Mouse (Mus musculus): ENCODE results near the gene Sprn. TPM values are rescaled to one million over a fixed set of nuclear protein-coding genes. Genes with fewer than 3 reads are reported as not detected.
A peak's percentile ranks its signal among the peaks of the same experiment; 100 is the strongest.

Gene Sprn
- polyA plus RNA-seq, 1 experiment from 2014 or later: 7.8 TPM

DNA sequence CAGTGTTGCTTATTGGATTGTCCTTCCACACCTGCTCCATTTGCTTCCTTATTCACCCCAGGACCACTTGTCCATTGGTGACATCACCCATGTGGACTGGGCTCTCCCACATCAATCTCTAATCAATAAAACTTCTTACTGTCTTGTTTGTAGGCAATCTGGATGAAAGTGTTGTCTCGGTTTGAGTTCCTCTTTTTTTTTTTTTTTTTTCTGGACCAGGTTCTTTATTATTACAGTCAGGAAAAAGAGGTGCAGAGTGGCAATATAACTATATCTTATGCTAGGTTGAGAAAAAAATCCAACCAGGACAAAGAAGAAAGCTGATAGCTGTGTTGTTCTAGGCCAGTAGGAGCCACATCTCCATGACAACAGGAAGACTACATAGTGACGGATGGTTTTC, 26.0 kb upstream of the Sprn start:
- Histone ChIP-seq H3K4me3 (replicated peaks) (no peak overlapping the region), H3K36me3 (no peaks in the 10 kb centered on the region), H3K9me3 (no peaks in the 10 kb centered on the region), H3K4me1 (replicated peaks) (no peaks in the 10 kb centered on the region), H3K9ac (replicated peaks) (no peak overlapping the region), H3K27me3 (0 out of 2 replicates have a peak, but pooled peaks cover 3% of the 10 kb centered on the region), H3K27ac (no peak overlapping the region), H3K4me2 (replicated peaks) (no peak overlapping the region)
- WGBS: 77% methylated on average over 2 of the region's 2 CpGs
- ATAC-seq: no peak

DNA sequence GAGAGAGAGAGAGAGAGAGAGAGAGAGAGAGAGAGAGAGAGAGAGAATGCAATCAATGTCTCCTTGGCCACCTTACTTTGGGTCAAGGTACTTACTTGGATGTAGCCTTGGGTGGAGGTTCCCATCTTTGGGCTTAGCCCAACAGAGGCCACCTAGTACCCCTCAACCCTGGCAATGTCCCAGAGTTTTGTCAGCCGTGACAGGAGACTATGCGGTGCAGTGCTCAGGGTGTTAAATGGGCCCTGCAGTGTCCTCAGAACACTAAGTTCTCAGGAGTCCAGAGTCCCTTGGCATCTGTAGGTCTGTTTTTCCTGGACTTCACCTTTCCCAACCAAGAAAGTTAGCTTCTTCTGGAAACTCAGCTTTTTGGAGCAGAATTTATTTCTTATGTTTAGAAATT, 24.5 kb upstream of the Sprn start:
- Histone ChIP-seq H3K9me3 (no peaks in the 10 kb centered on the region), H3K4me3 (replicated peaks) (no peak overlapping the region), H3K4me2 (replicated peaks) (no peak overlapping the region), H3K9ac (replicated peaks) (no peak overlapping the region), H3K27ac (no peak overlapping the region), H3K36me3 (no peaks in the 10 kb centered on the region), H3K27me3 (0 out of 2 replicates have a peak, but pooled peaks cover 3% of the 10 kb centered on the region), H3K4me1 (replicated peaks) (no peaks in the 10 kb centered on the region)
- 91% methylated on average over 2 of the region's 2 CpGs for WGBS
- no peak for ATAC-seq

DNA sequence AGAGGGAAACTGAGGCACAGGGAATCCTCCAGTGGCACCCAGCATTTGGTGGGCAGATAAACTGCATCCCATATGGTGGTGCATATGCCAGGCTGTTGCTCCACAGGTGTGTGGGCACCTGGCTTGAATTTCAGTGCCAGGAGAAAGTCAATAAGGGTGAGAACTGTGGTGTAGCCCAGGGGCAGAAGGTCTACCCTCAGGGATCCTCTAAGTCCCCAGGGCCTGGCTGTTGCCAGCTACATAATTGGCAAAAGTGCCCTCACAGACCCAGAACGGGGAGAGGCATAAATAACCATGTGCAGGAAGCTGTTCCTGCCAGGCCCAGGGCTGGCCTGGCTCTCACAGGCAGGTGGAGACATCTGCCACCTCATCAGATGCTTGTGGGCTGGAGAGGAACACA, 18.3 kb upstream of the Sprn start, which contains the start of gene Olfr523:
Gene Olfr523, plus strand, starts transcription at position 282 of the 400 bp plus-strand sequence.
- Histone ChIP-seq H3K27ac (no peak within 1 kb of the TSS), H3K4me2 (replicated peaks) (no peak within 1 kb of the TSS), H3K4me1 (replicated peaks) (no peaks in the 10 kb centered on the region), H3K4me3 (replicated peaks) (no peak within 1 kb of the TSS), H3K9me3 (no peaks in the 10 kb centered on the region), H3K27me3 (0 out of 2 replicates have a peak, but pooled peaks cover 3% of the 10 kb centered on the region), H3K36me3 (no peaks in the 10 kb centered on the region), H3K9ac (replicated peaks) (no peak within 1 kb of the TSS)
- no peak for ATAC-seq
- WGBS: 44% methylated on average over 1 of the region's 1 CpGs

DNA sequence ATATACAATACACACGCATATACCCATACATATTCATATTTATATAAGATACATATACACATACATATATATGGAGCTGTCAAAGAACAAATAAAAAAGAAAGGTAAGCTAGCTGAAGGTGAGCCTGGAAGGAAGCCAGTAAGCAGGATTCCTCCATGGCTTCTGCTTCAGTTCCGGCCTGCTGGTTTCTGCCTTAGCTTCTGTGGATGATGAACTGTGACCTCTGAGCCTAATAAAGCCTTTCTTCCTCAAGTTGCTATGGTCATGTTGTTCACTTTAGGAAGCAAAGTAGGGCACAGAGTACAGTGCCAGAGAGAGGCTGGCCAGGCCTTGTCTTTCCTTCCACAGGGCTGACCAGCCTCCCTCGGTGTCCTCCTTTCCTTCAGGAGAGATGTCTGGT, 16.2 kb upstream of the Sprn start:
- Histone ChIP-seq H3K4me1 (replicated peaks) (no peaks in the 10 kb centered on the region), H3K9ac (replicated peaks) (no peak overlapping the region), H3K27ac (no peak overlapping the region), H3K4me2 (replicated peaks) (no peak overlapping the region), H3K4me3 (replicated peaks) (no peak overlapping the region), H3K27me3 (no peaks in the 10 kb centered on the region), H3K9me3 (no peaks in the 10 kb centered on the region), H3K36me3 (no peaks in the 10 kb centered on the region)
- ATAC-seq: no peak
- WGBS: 92% methylated on average over 3 of the region's 3 CpGs

DNA sequence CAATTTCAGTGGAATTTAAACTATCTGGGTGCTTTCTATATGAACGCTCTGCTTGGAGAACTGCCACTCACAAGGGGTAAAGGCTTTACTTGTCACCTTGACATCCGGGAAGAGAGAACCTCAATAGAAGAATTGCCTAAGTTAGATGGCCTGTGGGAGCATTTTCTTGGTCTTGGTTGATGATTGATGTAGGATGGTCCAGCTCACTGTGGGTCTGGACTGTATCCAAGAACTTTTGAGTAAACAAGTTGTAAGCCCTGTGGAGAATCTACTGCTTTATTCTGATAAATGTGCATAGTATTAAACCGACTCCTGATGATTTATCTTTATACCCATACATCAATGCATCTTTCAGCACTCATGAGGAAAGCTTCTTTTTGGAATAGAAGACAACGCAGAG, 14.7 kb upstream of the Sprn start:
- no peak for ATAC-seq
- Histone ChIP-seq H3K4me2 (replicated peaks) (no peak overlapping the region), H3K9ac (replicated peaks) (no peak overlapping the region), H3K36me3 (no peaks in the 10 kb centered on the region), H3K4me3 (replicated peaks) (no peak overlapping the region), H3K4me1 (replicated peaks) (no peaks in the 10 kb centered on the region), H3K27me3 (no peaks in the 10 kb centered on the region), H3K9me3 (no peaks in the 10 kb centered on the region), H3K27ac (no peak overlapping the region)
- WGBS: 86% methylated on average over 4 of the region's 4 CpGs

DNA sequence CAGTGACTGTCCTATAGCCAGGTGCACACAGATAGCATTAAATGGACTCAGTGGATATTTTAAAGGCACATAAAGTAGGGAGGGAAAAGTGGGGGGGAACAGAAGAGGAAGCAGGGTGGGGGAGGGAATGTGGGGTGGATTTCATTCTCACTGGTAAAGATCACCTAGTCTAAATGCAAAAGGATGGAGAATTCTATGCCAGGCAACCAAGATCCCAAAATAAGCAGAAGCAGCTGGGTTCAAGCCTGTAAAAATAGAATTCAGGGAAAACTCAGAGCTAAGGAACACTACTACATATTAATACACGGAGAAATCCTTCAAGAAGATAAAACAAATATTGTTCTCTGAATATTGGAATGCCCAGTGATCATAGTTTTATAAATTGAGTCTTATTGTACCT, 13.3 kb upstream of the Sprn start:
- Histone ChIP-seq H3K27me3 (no peaks in the 10 kb centered on the region), H3K9me3 (no peaks in the 10 kb centered on the region), H3K4me1 (replicated peaks) (no peaks in the 10 kb centered on the region), H3K4me2 (replicated peaks) (no peak overlapping the region), H3K4me3 (replicated peaks) (no peak overlapping the region), H3K27ac (no peak overlapping the region), H3K9ac (replicated peaks) (no peak overlapping the region), H3K36me3 (no peaks in the 10 kb centered on the region)
- WGBS: 76% methylated on average over 1 of the region's 1 CpGs
- ATAC-seq: no peak

DNA sequence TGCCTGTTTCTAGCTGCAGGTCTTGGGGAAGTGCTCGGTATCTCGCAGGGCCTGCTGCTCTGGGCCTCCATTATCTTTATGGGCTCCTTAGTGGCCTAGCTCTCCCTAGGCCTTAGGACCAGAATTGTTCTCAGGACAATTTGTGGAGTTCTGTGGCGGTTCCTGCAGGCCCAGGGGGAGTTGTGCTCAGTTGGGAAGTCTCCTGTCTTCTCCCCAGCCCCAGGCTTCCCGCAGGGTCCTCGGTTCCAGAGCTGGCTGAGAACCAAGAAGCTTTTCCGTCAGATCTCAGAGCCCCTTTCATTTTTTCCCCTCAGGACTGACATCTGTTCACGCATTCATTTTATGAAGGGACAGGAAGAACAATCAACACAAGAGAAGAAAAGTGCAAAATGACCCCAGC, 10.0 kb upstream of the Sprn start, which contains the start of gene Olfr522:
Gene Olfr522, minus strand, starts transcription at position 101 of the 400 bp plus-strand sequence.
- no peak within 1 kb of the TSS for H3K27ac ChIP-seq
- no peaks in the 10 kb centered on the region for H3K9me3 ChIP-seq
- no peak within 1 kb of the TSS for H3K4me3 ChIP-seq (replicated peaks)
- H3K27me3 ChIP-seq: no peaks in the 10 kb centered on the region
- H3K9ac ChIP-seq (replicated peaks): no peak within 1 kb of the TSS
- WGBS: 78% methylated on average over 7 of the region's 7 CpGs
- H3K36me3 ChIP-seq: no peaks in the 10 kb centered on the region
- H3K4me2 ChIP-seq (replicated peaks): no peak within 1 kb of the TSS
- no peak for ATAC-seq
- H3K4me1 ChIP-seq (replicated peaks): no peaks in the 10 kb centered on the region

DNA sequence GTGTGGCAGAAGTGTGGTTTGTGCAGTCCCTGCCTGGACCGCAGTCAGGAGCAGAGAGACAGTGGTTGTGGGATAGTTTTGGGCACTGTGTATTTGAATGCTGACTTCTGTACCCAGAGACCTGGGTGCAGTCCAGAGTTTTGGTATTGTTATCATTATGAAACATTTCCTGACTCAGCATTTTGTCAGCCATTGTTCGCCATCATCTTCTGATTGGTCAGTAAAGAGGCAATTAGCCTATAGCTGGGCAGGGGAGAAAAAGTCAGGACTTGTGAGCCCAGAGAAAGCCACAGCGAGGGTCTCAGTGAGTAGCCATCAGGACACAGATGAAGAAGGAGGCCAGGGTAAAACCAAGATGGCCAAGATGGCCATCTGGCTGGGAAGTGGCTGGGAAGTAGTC, 5.7 kb upstream of the Sprn start:
- no peak overlapping the region for H3K4me2 ChIP-seq (replicated peaks)
- H3K4me3 ChIP-seq (replicated peaks): no peak overlapping the region
- H3K36me3 ChIP-seq: no peaks in the 10 kb centered on the region
- H3K27ac ChIP-seq: no peak overlapping the region
- no peak for ATAC-seq
- H3K27me3 ChIP-seq: 0 out of 2 replicates have a peak, but pooled peaks cover 5% of the 10 kb centered on the region
- H3K9ac ChIP-seq (replicated peaks): no peak overlapping the region
- no peaks in the 10 kb centered on the region for H3K9me3 ChIP-seq
- H3K4me1 ChIP-seq (replicated peaks): no peaks in the 10 kb centered on the region
- 86% methylated on average over 3 of the region's 3 CpGs for WGBS

DNA sequence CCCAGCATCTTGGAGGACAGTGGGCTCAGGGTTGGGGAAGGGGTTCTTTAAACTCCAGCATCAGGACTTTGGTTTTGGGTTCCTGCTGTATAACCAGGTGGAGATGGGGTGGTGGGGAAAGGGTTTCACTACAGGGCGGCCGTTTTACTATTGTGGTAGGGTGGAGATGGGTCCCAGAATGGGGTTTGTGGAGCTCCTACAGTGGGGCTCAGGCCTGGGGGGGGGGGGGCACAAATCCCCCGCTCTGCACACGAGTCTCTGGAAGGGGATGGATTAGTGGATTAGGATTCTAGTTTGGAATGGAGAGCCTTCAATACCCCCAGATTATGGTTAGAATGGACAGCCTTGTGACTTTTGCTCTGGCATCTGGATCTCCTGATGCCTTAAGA, 854 bp downstream of the Sprn start:
- peak overlapping the region; percentile 76; the same call in 1 of the 2 replicates for H3K27ac ChIP-seq
- H3K4me1 ChIP-seq (replicated peaks): peaks cover 22% of the 10 kb centered on the region
- peak overlapping the region; percentile 46 for H3K4me3 ChIP-seq (replicated peaks)
- H3K36me3 ChIP-seq: peaks cover 7% of the 10 kb centered on the region; the same call in 1 of the 2 replicates
- peaks cover 24% of the 10 kb centered on the region for H3K27me3 ChIP-seq
- no peaks in the 10 kb centered on the region for H3K9me3 ChIP-seq
- 17% methylated on average over 4 of the region's 4 CpGs for WGBS
- peak; percentile 35 for ATAC-seq
- H3K4me2 ChIP-seq (replicated peaks): peak overlapping the region; percentile 54
- H3K9ac ChIP-seq (replicated peaks): peak overlapping the region; percentile 61

DNA sequence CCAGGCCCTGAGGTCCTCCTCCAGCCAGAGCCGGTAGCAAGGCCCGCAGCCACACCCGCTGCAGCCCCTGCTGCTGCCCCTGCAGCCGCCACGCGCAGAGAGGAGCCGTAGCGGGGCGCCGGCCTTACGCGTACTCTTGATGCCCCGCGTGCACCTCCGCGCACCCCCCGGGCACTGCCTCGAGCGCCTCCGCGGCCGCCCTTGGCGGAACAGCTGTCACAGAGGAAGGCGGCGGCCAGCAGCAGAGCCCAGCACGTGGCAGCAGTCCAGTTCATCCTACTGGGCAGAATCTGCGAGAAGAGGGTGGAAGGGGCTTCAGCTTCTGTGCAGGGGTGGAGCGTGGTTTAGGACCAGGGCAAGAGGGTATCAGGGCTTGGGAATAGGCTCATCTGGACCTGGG, 1.3 kb downstream of the Sprn start:
- Histone ChIP-seq H3K4me2 (replicated peaks) (peak overlapping the region; percentile 54), H3K27me3 (peaks cover 23% of the 10 kb centered on the region), H3K36me3 (peaks cover 7% of the 10 kb centered on the region; the same call in 1 of the 2 replicates), H3K9ac (replicated peaks) (peak overlapping the region; percentile 61), H3K27ac (no peak overlapping the region), H3K4me3 (replicated peaks) (peak overlapping the region; percentile 46), H3K4me1 (replicated peaks) (peaks cover 22% of the 10 kb centered on the region), H3K9me3 (no peaks in the 10 kb centered on the region)
- WGBS: 5% methylated on average over 28 of the region's 28 CpGs
- ATAC-seq: peak; percentile 63

DNA sequence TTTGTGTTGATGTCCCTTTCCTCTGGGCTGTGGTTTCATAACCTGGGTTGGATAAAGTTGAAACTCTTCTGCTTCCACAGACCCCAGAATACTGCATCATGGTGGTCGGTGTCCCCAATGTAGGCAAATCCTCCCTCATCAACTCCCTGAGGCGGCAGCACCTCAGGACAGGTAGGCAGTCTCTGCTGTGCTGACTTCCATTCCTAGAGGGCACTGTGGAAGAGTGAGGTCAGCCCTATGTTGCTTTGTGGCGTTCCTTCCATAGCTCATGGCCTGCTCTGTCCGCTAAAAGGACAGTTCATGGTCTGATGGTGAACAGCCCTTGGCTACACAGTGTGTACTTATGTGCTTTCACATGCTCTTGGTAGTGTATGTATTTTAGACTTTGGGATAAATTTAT, 10.1 kb downstream of the Sprn start:
- H3K27me3 ChIP-seq: no peaks in the 10 kb centered on the region

DNA sequence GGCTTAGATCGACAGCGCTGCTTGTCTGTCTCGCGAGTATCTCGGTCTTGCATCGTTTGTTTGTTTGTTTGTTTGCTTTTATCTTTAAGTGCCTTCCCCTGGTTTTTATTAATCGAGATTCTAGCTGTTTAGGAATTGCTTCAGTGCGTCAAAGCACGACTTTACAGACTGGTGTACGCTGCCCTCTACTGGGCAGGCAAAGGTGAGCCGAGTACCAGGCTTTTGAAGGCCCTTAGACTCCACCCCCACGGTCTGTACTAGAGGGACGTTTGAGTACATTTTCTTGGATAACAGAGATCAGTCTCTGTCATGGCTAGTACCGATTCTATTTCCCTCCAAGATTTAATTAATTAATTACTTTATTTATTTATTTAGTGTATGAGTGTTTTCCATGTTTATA, 13.3 kb downstream of the Sprn start:
- no peak for ATAC-seq
- Histone ChIP-seq H3K9me3 (no peaks in the 10 kb centered on the region), H3K36me3 (no peaks in the 10 kb centered on the region; the same call in 1 of the 2 replicates), H3K4me3 (replicated peaks) (no peak overlapping the region), H3K27me3 (no peaks in the 10 kb centered on the region), H3K4me1 (replicated peaks) (peaks cover 15% of the 10 kb centered on the region), H3K27ac (no peak overlapping the region), H3K4me2 (replicated peaks) (no peak overlapping the region), H3K9ac (replicated peaks) (no peak overlapping the region)
- WGBS: 5% methylated on average over 14 of the region's 14 CpGs

More for the DNA sequence above, 10.1 kb downstream of the Sprn start:
- Histone ChIP-seq H3K4me3 (replicated peaks) (no peak overlapping the region), H3K27ac (no peak overlapping the region), H3K9me3 (no peaks in the 10 kb centered on the region), H3K36me3 (peaks cover 9% of the 10 kb centered on the region), H3K9ac (replicated peaks) (no peak overlapping the region), H3K4me2 (replicated peaks) (no peak overlapping the region), H3K4me1 (replicated peaks) (0 out of 2 replicates have a peak, but pooled peaks cover 5% of the 10 kb centered on the region)
- no peak for ATAC-seq
- WGBS: 82% methylated on average over 4 of the region's 4 CpGs

DNA sequence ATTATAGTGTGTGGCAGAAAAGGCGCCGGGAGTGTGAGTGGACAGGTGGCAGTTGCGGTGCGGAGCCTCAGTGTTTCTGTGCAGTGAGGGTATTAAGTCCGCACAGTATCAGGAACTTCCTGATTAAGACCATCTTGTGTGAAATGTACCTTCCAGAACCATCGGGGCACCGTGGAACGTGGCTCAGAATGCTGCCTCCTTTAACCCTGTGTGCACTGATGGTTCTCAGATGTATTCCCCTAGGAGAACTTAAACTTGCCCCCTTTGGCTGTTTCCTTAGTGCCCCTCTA, 16.7 kb downstream of the Sprn start:
- Histone ChIP-seq H3K36me3 (no peaks in the 10 kb centered on the region; the same call in 1 of the 2 replicates), H3K4me2 (replicated peaks) (peak overlapping the region; percentile 92), H3K27ac (peak overlapping the region; percentile 71), H3K4me1 (replicated peaks) (peaks cover 15% of the 10 kb centered on the region), H3K27me3 (no peaks in the 10 kb centered on the region), H3K4me3 (replicated peaks) (peak overlapping the region; percentile 73), H3K9ac (replicated peaks) (peak overlapping the region; percentile 84), H3K9me3 (no peaks in the 10 kb centered on the region)
- WGBS: 0% methylated on average over 8 of the region's 8 CpGs
- no peak for ATAC-seq

Data from midbrain, embryonic 13.5 days (tissue).